Mouse (Mus musculus) midbrain, postnatal 0 days (tissue): Measurements from ENCODE around the gene Cisd3. TPM values are rescaled to one million over a fixed set of nuclear protein-coding genes. Genes with fewer than 3 reads are reported as not detected.
"Not testable (repeated sequence)": the region's sequence is repeated elsewhere in the genome, so short reads cannot be mapped to it uniquely, and the experiment has no call there.

Experiments used
- ATAC-seq: fragments of 200-750 bp; cut with Nextera tagmentation; 2 replicates; pipeline ENCODE4 v1.8.0; 2017; ENCODE audit warnings: moderate number of reproducible peaks, mild to moderate bottlenecking, moderate TSS enrichment, moderate library complexity; ENCODE audit not compliant: low FRiP score
- DNase-seq: peaks from one replicate; pipeline ENCODE4 v3.0.0-alpha.2; 2015; ENCODE audit warnings: low spot score
- H3K27ac ChIP-seq: fragments of 300-500 bp; sonication (generic); 2 replicates; pipeline ENCODE4 v1.5.1; 2014; ENCODE audit warnings: low read depth, mild to moderate bottlenecking, low read length, mixed read lengths
- H3K27me3 ChIP-seq: fragments of 300-500 bp; sonication (generic); 2 replicates; pipeline ENCODE4 v1.6.1; 2014; ENCODE audit warnings: low read length, control low read depth, mixed read lengths; ENCODE audit not compliant: insufficient read depth
- H3K36me3 ChIP-seq: fragments of 300-500 bp; sonication (generic); 2 replicates; pipeline ENCODE4 v1.6.1; 2014; ENCODE audit warnings: low read length, control low read depth, mixed read lengths; ENCODE audit not compliant: insufficient read depth
- H3K4me1 ChIP-seq: fragments of 300-500 bp; sonication (generic); 2 replicates; pipeline ENCODE4 v1.6.1; 2014; ENCODE audit warnings: mild to moderate bottlenecking, control low read depth, antibody characterized with exemption, low read length, mixed read lengths; ENCODE audit not compliant: insufficient read depth
- H3K4me2 ChIP-seq: fragments of 300-500 bp; sonication (generic); 2 replicates; pipeline ENCODE4 v1.6.1; 2014; ENCODE audit warnings: low read depth, mild to moderate bottlenecking, low read length, mixed read lengths; ENCODE audit not compliant: poor library complexity, severe bottlenecking
- H3K4me3 ChIP-seq: fragments of 300-500 bp; sonication (generic); 2 replicates; pipeline ENCODE4 v1.5.1; 2014; ENCODE audit warnings: low read depth, mild to moderate bottlenecking, low read length, moderate library complexity
- H3K9ac ChIP-seq: fragments of 300-500 bp; sonication (generic); replicated peaks from 2 replicates; pipeline ENCODE4 v1.6.1; 2014; ENCODE audit warnings: mild to moderate bottlenecking, low read length, moderate library complexity, mixed read lengths; ENCODE audit not compliant: poor library complexity, severe bottlenecking
- H3K9me3 ChIP-seq: fragments of 300-500 bp; sonication (generic); 2 replicates; pipeline ENCODE4 v1.6.1; 2016; ENCODE audit warnings: low read length, control low read depth
- CTCF ChIP-seq: IDR thresholded peaks from 2 replicates; pipeline ENCODE4 v1.5.1; 2016; ENCODE audit warnings: antibody characterized with exemption, mild to moderate bottlenecking
- WGBS: fragments of 180-500 bp; shearing (Covaris S2); extraction: QIAGEN DNeasy Blood & Tissue Kit; methylation state at CpG from one replicate; pipeline ENCODE4 v1.1.7; 2014; 5-methylcytosine and 5-hydroxymethylcytosine counted together
- polyA plus RNA-seq: library from polyadenylated mRNA; unstranded; fragments of >200 nt; fragmentation: Nextera tagmentation; extraction: Ambion mirVana; gene quantifications from 2 replicates; pipeline ENCODE4 v1.2.1, GENCODE M21; 2015
- total RNA-seq: library from RNA; depleted of rRNA; stranded (reverse); fragments of >200 nt; gene quantifications from 2 replicates; pipeline ENCODE4 v1.2.3, GENCODE M21; 2014

The Cisd3 gene
- total and polyA plus RNA-seq, 2 experiments from 2014 or later, result 27.0 to 41.5 TPM

DNA sequence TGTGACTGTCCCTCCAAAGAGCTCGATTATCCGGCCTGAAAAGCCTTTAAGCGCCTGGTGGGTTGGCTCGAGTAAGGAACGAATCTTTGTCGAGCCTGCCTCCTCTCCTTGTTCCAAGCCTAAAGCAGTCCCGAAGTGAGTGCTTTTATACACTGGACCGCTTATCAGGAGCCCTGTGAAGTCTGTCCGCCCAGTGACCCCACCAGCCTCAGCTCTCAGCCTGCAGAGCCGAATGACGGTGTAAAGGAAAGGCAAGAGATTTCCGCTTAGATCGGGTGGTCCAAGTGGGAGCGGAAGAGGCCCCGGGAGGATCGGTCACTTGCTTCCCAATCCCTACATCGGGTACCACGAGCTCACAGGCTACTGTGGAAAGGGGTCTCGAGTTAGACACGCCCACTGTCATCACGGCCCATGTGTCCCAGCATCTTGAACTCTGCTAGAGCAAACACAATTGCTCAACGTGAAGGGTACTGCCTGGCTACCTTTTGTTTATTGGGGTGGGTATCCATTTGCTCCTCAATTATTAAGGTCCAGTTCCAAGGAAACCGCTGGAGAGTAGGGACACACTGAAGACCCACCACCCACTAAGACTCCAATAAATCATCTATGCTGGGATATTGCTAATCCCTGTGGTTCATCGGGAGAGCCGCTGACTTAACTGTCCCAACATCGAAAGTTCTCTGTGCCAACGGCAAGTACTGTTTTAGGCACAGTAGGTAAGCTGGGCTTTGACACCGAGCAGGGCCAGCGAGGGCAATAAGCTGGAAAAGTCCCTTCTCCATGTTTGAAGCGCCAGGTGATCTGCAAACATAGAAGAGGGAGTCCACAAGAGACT lies 15.3 kb downstream of the Cisd3 start:
- H3K9me3 ChIP-seq, result no peaks in the 10 kb centered on the region
- no peak for TF ChIP-seq CTCF
- H3K9ac ChIP-seq, result peak overlapping the region; percentile 98
- H3K27ac ChIP-seq, result peak overlapping the region; percentile 98
- H3K4me3 ChIP-seq, result peak overlapping the region; percentile 83
- 18% methylated on average over 30 of the region's 30 CpGs for WGBS
- peak overlapping the region; percentile 83 for H3K4me2 ChIP-seq
- no peaks in the 10 kb centered on the region for H3K27me3 ChIP-seq
- no peak for ATAC-seq
- peaks cover 23% of the 10 kb centered on the region for H3K4me1 ChIP-seq
- H3K36me3 ChIP-seq, result peaks cover under 1% of the 10 kb centered on the region; the same call in 1 of the 2 replicates
- peak; percentile 44 for DNase-seq

DNA sequence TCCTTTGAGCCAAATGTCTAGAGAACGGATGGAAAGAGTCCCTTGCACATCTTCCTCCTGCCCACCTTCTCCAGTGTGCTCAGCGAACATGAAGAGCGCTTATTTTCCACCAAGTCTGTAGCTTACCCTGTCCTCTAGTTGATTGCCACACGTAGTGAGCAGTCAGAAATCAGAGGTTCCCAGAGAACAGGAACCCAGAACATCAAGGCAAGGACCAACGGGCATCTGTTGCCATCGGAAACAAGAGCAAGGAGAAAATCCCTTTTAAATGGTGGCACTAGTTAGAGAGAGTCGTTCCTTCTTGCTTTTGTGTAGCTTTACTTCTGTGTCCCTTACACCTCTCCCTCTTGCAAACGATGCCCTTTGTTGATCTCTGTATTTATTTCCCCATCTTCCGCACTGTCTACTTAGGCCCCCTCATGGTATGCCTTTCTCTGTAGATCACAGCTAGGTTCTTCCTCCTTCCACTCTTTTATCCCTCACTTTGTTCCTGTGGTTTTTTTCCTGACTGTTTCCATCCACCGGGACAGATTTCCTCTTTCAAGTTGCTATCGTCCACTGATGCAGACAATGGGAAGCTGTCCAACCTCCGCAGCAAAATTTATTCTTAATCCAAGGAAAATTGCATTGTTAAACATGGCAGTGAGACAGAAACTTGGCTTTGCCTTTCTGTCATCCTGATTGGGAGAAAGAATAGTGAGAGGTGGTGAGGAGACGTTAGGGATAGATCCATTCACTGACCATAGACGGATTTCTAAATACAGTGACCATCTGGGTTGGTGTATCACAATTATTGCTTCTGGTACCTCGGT lies 16.2 kb downstream of the Cisd3 start:
- Histone ChIP-seq H3K9ac (0 out of 2 replicates have a peak overlapping the region, but pooled peaks have one; percentile 4), H3K27ac (peak overlapping the region; percentile 81), H3K4me3 (peak overlapping the region; percentile 83; the same call in 1 of the 2 replicates), H3K36me3 (peaks cover 9% of the 10 kb centered on the region), H3K27me3 (no peaks in the 10 kb centered on the region), H3K4me2 (peak overlapping the region; percentile 83), H3K4me1 (peaks cover 15% of the 10 kb centered on the region), H3K9me3 (no peaks in the 10 kb centered on the region)
- WGBS, result 40% methylated on average over 15 of the region's 15 CpGs
- no peak for ATAC-seq
- DNase-seq, result no peak
- TF ChIP-seq CTCF, result no peak

DNA sequence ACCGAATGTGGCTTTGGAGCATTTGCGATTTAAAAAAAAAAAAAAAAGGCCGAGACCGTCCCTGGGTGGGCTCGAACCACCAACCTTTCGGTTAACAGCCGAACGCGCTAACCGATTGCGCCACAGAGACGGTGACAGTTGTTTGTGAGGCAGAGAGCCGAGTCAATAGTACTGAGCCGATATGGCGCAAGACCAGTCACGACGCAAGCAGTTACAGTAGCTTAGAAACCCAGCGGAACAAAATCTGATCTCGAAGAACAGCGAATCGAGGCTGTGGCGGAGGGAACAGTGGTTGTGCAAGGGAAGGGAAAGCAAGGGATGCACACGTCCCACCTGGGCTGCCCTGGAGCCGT lies 16.7 kb downstream of the Cisd3 start:
- H3K27me3 ChIP-seq, result no peaks in the 10 kb centered on the region
- under 1% methylated on average over 24 of the region's 24 CpGs for WGBS
- peak overlapping the region; percentile 81 for H3K27ac ChIP-seq
- peak overlapping the region; percentile 83 for H3K4me2 ChIP-seq
- peak overlapping the region; percentile 73 for H3K4me3 ChIP-seq
- peak; percentile 87 for DNase-seq
- H3K4me1 ChIP-seq, result peaks cover 14% of the 10 kb centered on the region
- peak overlapping the region; percentile 70 for H3K9ac ChIP-seq
- no peaks in the 10 kb centered on the region for H3K9me3 ChIP-seq
- ATAC-seq, result peak; percentile 38; the same call in 1 of the 2 replicates
- peaks cover 15% of the 10 kb centered on the region for H3K36me3 ChIP-seq
- TF ChIP-seq CTCF, result no peak

DNA sequence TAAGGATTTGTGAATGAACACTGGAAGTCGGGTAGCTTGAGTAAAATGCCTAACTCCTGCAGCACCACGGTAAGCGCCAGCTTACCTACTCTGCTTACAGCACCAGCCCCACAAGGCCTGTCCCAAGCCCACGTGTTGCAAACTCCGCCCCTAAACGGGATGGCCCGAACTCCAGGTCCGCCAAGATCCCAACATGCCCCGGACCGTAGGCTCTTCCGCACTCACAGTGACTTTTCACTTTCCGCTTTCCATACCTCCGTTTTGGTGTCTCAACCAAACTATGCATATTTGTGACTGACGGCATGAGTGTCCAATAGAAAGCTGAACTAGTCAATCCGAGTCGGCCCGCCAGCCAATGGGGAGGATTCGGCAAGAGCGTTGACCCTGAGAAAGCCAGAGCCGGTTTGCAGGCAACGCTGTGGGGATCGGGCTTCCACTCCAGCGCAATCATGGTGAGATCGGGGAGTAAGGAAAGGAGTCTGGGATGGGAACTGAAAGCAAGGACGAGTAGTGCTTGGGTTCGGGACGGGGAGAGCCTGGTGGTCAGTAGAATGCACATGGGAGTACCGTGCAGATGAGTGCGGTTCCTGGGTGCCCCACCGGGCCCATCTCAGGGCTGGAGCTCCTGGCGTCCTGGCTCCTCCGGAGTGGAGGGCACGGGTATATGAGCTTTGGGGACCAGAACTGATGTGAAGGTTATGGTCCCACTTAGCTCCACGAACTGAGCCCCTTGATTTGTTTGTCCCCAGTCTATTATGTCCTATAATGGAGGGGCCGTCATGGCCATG lies 17.6 kb downstream of the Cisd3 start, which contains the start of gene Psmb3:
Gene Psmb3, plus strand, starts transcription at position 361 of the 788 bp plus-strand sequence.
- peaks cover 19% of the 10 kb centered on the region for H3K36me3 ChIP-seq
- peak; percentile 100 for DNase-seq
- 1% methylated on average over 35 of the region's 35 CpGs for WGBS
- peak; percentile 89 for ATAC-seq
- H3K4me2 ChIP-seq, result peak within 1 kb of the TSS; percentile 83
- TF ChIP-seq CTCF, result no peak
- H3K27me3 ChIP-seq, result no peaks in the 10 kb centered on the region
- H3K9me3 ChIP-seq, result no peaks in the 10 kb centered on the region
- H3K4me1 ChIP-seq, result peaks cover 14% of the 10 kb centered on the region
- peak within 1 kb of the TSS; percentile 81 for H3K9ac ChIP-seq
- peak within 1 kb of the TSS; percentile 86 for H3K27ac ChIP-seq
- H3K4me3 ChIP-seq, result peak within 1 kb of the TSS; percentile 73

DNA sequence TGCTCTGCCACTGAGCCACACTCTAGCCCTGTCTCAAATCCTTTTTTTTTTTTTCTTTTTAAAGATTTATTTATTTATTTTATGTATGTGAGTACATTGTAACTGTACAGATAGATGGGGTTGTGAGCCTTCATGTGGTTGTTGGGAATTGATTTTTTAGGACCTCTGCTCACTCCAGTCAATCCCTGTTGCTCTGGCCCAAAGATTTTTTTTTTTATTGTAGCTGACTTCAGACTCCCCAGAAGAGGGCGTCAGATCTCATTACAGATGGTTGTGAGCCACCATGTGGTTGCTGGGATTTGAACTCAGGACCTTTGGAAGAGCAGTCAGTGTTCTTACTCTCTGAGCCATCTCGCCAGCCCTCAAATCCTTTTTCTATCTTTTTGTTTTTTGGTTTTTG lies 24.4 kb downstream of the Cisd3 start:
- ATAC-seq, H3K27me3 ChIP-seq, H3K4me2 ChIP-seq, H3K27ac ChIP-seq, H3K4me1 ChIP-seq, H3K9me3 ChIP-seq, H3K9ac ChIP-seq, DNase-seq, H3K4me3 ChIP-seq: not testable (repeated sequence)
- peaks cover 42% of the 10 kb centered on the region for H3K36me3 ChIP-seq
- 82% methylated on average over 2 of the region's 2 CpGs for WGBS
